Mouse (Mus musculus) myocyte (in vitro differentiated cells): ENCODE results near the gene Crybb1.

ENCODE experiments used
- CEBPB ChIP-seq: IDR thresholded peaks from 2 replicates; pipeline ENCODE4 v1.6.1; 2011; ENCODE audit warnings: mild to moderate bottlenecking, moderate library complexity; ENCODE audit not compliant: poor library complexity, insufficient read depth, severe bottlenecking
- E2F4 ChIP-seq: IDR thresholded peaks from one replicate; pipeline ENCODE4 v1.6.1; 2011; ENCODE audit warnings: mild to moderate bottlenecking, control low read depth, moderate library complexity; ENCODE audit not compliant: insufficient read depth
- MAX ChIP-seq: IDR thresholded peaks from one replicate; pipeline ENCODE4 v1.6.1; 2011; ENCODE audit warnings: low read depth, mild to moderate bottlenecking, control low read depth
- MYOD1 ChIP-seq, 3 experiments: IDR thresholded peaks; one replicate each; pipeline ENCODE4 v1.6.1; 2011; ENCODE audit warnings: control low read depth in 2 of 3, low read depth in 2 of 3, mild to moderate bottlenecking in 2 of 3, moderate library complexity in 1 of 3; ENCODE audit not compliant: insufficient read length in 2 of 3, control insufficient read depth in 1 of 3
- MYOG ChIP-seq, 3 experiments: IDR thresholded peaks; one replicate each; pipeline ENCODE4 v1.6.1; 2011; ENCODE audit warnings: control low read depth in 2 of 3, low read depth in 2 of 3, mild to moderate bottlenecking in 2 of 3; ENCODE audit not compliant: insufficient read length in 2 of 3, control insufficient read depth in 1 of 3, insufficient read depth in 1 of 3
- POLR2A ChIP-seq: IDR thresholded peaks from one replicate; pipeline ENCODE4 v1.6.1; 2011; ENCODE audit warnings: low read depth, mild to moderate bottlenecking, control low read depth, moderate library complexity; ENCODE audit not compliant: insufficient read length
- POLR2AphosphoS2 ChIP-seq: IDR thresholded peaks from one replicate; pipeline ENCODE4 v1.6.1; 2011; ENCODE audit warnings: low read depth, control low read depth; ENCODE audit not compliant: insufficient read length
- REST ChIP-seq: IDR thresholded peaks from one replicate; pipeline ENCODE4 v1.6.1; 2011; ENCODE audit warnings: mild to moderate bottlenecking, control low read depth, moderate library complexity; ENCODE audit not compliant: insufficient read depth, insufficient read length
- SRF ChIP-seq: IDR thresholded peaks from one replicate; pipeline ENCODE4 v1.6.1; 2011; ENCODE audit warnings: low read depth; ENCODE audit not compliant: control insufficient read depth, insufficient read length
- TCF12 ChIP-seq: IDR thresholded peaks from one replicate; pipeline ENCODE4 v1.6.1; 2011; ENCODE audit warnings: mild to moderate bottlenecking, control low read depth; ENCODE audit not compliant: poor library complexity, insufficient read depth, severe bottlenecking
- TCF3 ChIP-seq: IDR thresholded peaks from one replicate; pipeline ENCODE4 v1.6.1; 2011; ENCODE audit warnings: low read depth, control low read depth; ENCODE audit not compliant: insufficient read length
- USF1 ChIP-seq: IDR thresholded peaks from one replicate; pipeline ENCODE4 v1.6.1; 2011; ENCODE audit warnings: low read depth, mild to moderate bottlenecking, control low read depth, moderate library complexity

- TF ChIP-seq POLR2A = no peak
- no peak for TF ChIP-seq MYOG (IDR thresholded peaks at IDR 0.05; ENCODE audit: control insufficient read depth in 1 of 3, insufficient read depth in 1 of 3, insufficient read length in 2 of 3, low read depth in 2 of 3)
- TF ChIP-seq CEBPB = no peak
- no peak for TF ChIP-seq SRF
- no peak for TF ChIP-seq TCF3
- no peak for TF ChIP-seq MAX
- no peak for TF ChIP-seq MYOD1 (IDR thresholded peaks at IDR 0.05; ENCODE audit: control insufficient read depth in 1 of 3, insufficient read length in 2 of 3, low read depth in 2 of 3)
- TF ChIP-seq TCF12 = no peak
- TF ChIP-seq E2F4 = no peak
- TF ChIP-seq POLR2AphosphoS2 = no peak
- no peak for TF ChIP-seq USF1
- TF ChIP-seq REST = no peak
These were observed 34.4 kb downstream of the Crybb1 start for GRCm38 (mm10) chr5:112289819-112290535.
